Mouse (Mus musculus): ENCODE measurements around the gene Tiparp. TPM values are rescaled to one million over a fixed set of nuclear protein-coding genes. Genes with fewer than 3 reads are reported as not detected.

Gene Tiparp
- polyA plus RNA-seq, 1 experiment = 40.5 TPM

DNA sequence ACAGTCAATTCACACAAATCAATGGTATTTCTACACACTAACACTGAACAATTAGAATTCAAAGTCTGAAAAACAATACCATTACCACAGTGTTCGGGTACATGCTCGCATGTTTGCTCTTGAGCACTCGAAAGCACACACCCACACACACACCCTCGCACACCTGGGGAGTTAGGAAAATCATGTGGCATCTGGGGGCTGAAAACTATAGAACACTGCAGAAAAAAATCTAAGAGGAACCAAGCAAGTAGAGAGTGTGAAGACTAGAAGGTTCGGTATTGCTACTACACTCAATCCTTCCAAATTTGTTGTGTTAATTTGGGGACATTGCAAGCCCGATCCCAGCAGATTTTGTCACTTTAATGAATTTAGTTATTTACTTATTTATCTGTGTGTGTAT is 64.6 kb downstream of the Tiparp start:
- no peak for TF ChIP-seq POLR2A (IDR thresholded peaks at IDR 0.05; ENCODE audit: insufficient read depth, low read length)
- no peak for TF ChIP-seq CTCF (IDR thresholded peaks at IDR 0.05; ENCODE audit: low read depth, low read length)
- no peak for TF ChIP-seq EP300 (IDR thresholded peaks at IDR 0.05; ENCODE audit: insufficient read depth, low read depth, low read length)
- Histone ChIP-seq H3K27ac (ENCODE audit: insufficient read depth, low read length) (no peak overlapping the region), H3K27me3 (ENCODE audit: control insufficient read depth, insufficient read depth, low read length, poor library complexity, severe bottlenecking) (no peaks in the 10 kb centered on the region; the same call in 1 of the 2 replicates), H3K9me3 (replicated peaks; ENCODE audit: control insufficient read depth, insufficient read depth, low read length, poor library complexity, severe bottlenecking) (no peaks in the 10 kb centered on the region), H3K36me3 (ENCODE audit: control insufficient read depth, insufficient read depth, low read length, poor library complexity, severe bottlenecking) (no peaks in the 10 kb centered on the region), H3K4me1 (ENCODE audit: control insufficient read depth, insufficient read depth, low read length) (no peaks in the 10 kb centered on the region), H3K9ac (ENCODE audit: low read depth, poor library complexity, severe bottlenecking) (no peak overlapping the region), H3K4me3 (ENCODE audit: low read depth, low read length) (no peak overlapping the region)

DNA sequence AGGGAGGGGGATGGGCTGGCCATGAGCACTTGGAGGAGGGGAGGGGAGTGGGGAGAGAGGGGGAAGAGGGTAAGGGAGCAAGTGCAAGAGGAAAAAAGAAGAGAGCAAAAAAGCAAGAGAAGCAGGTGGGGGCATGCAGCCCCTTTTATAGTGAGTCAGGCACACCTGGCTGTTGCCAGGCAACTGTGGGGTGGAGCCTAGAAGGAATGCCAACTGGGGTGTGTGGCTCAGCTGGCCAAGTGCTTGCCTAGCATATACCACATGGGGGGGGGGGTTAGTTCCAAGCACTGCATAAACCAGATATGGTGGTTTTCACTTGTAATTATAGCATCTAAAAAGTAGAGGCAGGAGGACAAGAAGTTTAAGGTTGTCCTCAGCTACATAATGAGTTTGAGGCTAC is 66.3 kb downstream of the Tiparp start:
- no peak overlapping the region for H3K4me3 ChIP-seq (ENCODE audit: low read depth, low read length)
- H3K9me3 ChIP-seq (replicated peaks; ENCODE audit: control insufficient read depth, insufficient read depth, low read length, poor library complexity, severe bottlenecking) = no peaks in the 10 kb centered on the region
- no peaks in the 10 kb centered on the region for H3K4me1 ChIP-seq (ENCODE audit: control insufficient read depth, insufficient read depth, low read length)
- H3K36me3 ChIP-seq (ENCODE audit: control insufficient read depth, insufficient read depth, low read length, poor library complexity, severe bottlenecking) = no peaks in the 10 kb centered on the region
- TF ChIP-seq EP300 (IDR thresholded peaks at IDR 0.05; ENCODE audit: insufficient read depth, low read depth, low read length) = no peak
- TF ChIP-seq CTCF (IDR thresholded peaks at IDR 0.05; ENCODE audit: low read depth, low read length) = no peak
- TF ChIP-seq POLR2A (IDR thresholded peaks at IDR 0.05; ENCODE audit: insufficient read depth, low read length) = no peak
- no peak overlapping the region for H3K27ac ChIP-seq (ENCODE audit: insufficient read depth, low read length)
- H3K27me3 ChIP-seq (ENCODE audit: control insufficient read depth, insufficient read depth, low read length, poor library complexity, severe bottlenecking) = no peaks in the 10 kb centered on the region; the same call in 1 of the 2 replicates
- no peak overlapping the region for H3K9ac ChIP-seq (ENCODE audit: low read depth, poor library complexity, severe bottlenecking)

DNA sequence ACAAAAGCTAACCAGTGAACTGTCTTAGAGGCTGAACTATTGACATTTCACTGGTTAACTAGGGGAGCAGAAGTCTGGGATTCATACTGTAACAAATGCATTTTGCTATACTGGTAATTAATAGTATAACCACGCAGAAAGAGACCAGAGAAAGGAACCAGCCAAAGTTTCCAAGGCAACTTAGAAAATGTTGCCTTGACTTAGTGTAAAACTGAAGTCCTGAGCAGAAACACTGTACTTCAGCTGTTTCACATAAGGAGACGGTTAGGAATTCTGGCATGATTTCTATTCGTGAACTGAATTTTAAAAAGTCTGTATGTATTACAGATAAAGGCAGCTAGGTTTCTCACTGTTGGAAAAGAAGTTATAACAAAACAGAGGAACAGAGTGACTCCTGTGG is 67.0 kb downstream of the Tiparp start:
- Histone ChIP-seq H3K4me1 (ENCODE audit: control insufficient read depth, insufficient read depth, low read length) (no peaks in the 10 kb centered on the region), H3K36me3 (ENCODE audit: control insufficient read depth, insufficient read depth, low read length, poor library complexity, severe bottlenecking) (no peaks in the 10 kb centered on the region), H3K27ac (ENCODE audit: insufficient read depth, low read length) (no peak overlapping the region), H3K9ac (ENCODE audit: low read depth, poor library complexity, severe bottlenecking) (no peak overlapping the region), H3K27me3 (ENCODE audit: control insufficient read depth, insufficient read depth, low read length, poor library complexity, severe bottlenecking) (no peaks in the 10 kb centered on the region; the same call in 1 of the 2 replicates), H3K9me3 (replicated peaks; ENCODE audit: control insufficient read depth, insufficient read depth, low read length, poor library complexity, severe bottlenecking) (no peaks in the 10 kb centered on the region), H3K4me3 (ENCODE audit: low read depth, low read length) (no peak overlapping the region)
- TF ChIP-seq CTCF (IDR thresholded peaks at IDR 0.05; ENCODE audit: low read depth, low read length) (no peak), EP300 (IDR thresholded peaks at IDR 0.05; ENCODE audit: insufficient read depth, low read depth, low read length) (no peak), POLR2A (IDR thresholded peaks at IDR 0.05; ENCODE audit: insufficient read depth, low read length) (no peak)

DNA sequence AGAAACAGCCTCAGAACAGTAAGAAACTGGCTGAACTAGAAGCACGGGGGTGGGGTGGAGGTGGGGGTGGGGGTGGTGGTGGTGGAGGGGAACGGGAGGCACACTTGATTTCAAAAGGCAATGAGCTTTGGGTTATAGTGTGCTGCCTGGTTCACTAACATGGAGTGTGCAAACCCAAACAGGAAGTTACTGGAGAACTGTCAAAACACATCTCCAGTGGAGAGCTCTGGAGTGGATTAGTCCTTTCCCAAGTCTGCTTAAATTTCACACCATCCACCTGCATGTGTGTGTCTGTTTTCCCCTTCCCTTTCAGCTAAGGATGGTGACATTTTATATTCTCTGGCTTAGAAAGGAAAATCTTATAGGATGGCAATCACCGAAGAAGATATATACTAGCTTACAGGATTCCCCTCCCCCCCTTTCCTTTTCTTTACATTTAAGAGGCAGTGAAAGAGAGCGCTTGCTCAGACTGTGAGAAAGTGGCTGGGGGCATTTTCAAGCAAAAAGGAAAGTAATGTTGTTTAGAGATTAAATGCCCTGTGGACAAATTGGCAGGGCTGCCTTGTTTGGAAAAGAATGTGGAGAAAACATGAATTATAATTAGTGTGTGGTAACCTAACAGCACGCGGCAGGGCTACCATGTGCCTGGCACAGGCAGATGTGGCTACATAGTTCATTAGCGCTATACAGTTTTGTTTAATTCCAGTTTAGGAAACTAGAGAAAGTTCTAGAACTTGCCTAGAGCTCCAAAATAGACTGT is 70.0 kb downstream of the Tiparp start:
- Histone ChIP-seq H3K27ac (ENCODE audit: insufficient read depth, low read length) (no peak overlapping the region), H3K36me3 (ENCODE audit: control insufficient read depth, insufficient read depth, low read length, poor library complexity, severe bottlenecking) (no peaks in the 10 kb centered on the region), H3K9ac (ENCODE audit: low read depth, poor library complexity, severe bottlenecking) (no peak overlapping the region), H3K27me3 (ENCODE audit: control insufficient read depth, insufficient read depth, low read length, poor library complexity, severe bottlenecking) (no peaks in the 10 kb centered on the region), H3K4me3 (ENCODE audit: low read depth, low read length) (no peak overlapping the region), H3K9me3 (replicated peaks; ENCODE audit: control insufficient read depth, insufficient read depth, low read length, poor library complexity, severe bottlenecking) (0 out of 2 replicates have a peak, but pooled peaks cover 2% of the 10 kb centered on the region), H3K4me1 (ENCODE audit: control insufficient read depth, insufficient read depth, low read length) (no peaks in the 10 kb centered on the region)
- TF ChIP-seq EP300 (IDR thresholded peaks at IDR 0.05; ENCODE audit: insufficient read depth, low read depth, low read length) (no peak), POLR2A (IDR thresholded peaks at IDR 0.05; ENCODE audit: insufficient read depth, low read length) (no peak), CTCF (IDR thresholded peaks at IDR 0.05; ENCODE audit: low read depth, low read length) (no peak)

DNA sequence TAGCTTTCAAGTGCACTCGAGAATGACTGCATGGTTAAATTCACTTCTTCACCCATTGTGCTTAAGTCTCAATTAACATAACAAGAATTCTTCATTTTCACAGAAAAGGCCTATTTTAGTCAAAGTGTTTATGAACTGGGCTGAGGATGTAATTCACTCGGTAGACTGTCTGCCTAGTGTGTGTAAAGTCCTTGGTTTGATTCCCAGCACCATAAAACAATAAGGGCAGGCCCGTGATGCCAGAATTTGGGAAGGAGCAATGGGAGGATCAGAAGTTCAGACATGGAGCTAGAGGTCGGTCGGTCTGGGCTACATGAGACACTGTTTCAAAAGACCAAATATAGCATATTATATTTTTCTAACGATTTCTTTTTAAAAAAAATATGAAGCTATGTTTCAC is 70.9 kb downstream of the Tiparp start:
- no peaks in the 10 kb centered on the region for H3K27me3 ChIP-seq (ENCODE audit: control insufficient read depth, insufficient read depth, low read length, poor library complexity, severe bottlenecking)
- no peak overlapping the region for H3K27ac ChIP-seq (ENCODE audit: insufficient read depth, low read length)
- no peaks in the 10 kb centered on the region for H3K4me1 ChIP-seq (ENCODE audit: control insufficient read depth, insufficient read depth, low read length)
- H3K9ac ChIP-seq (ENCODE audit: low read depth, poor library complexity, severe bottlenecking) = no peak overlapping the region
- no peak overlapping the region for H3K4me3 ChIP-seq (ENCODE audit: low read depth, low read length)
- no peaks in the 10 kb centered on the region for H3K36me3 ChIP-seq (ENCODE audit: control insufficient read depth, insufficient read depth, low read length, poor library complexity, severe bottlenecking)
- 0 out of 2 replicates have a peak, but pooled peaks cover 2% of the 10 kb centered on the region for H3K9me3 ChIP-seq (replicated peaks; ENCODE audit: control insufficient read depth, insufficient read depth, low read length, poor library complexity, severe bottlenecking)
- TF ChIP-seq EP300 (IDR thresholded peaks at IDR 0.05; ENCODE audit: insufficient read depth, low read depth, low read length) (no peak), CTCF (IDR thresholded peaks at IDR 0.05; ENCODE audit: low read depth, low read length) (no peak), POLR2A (IDR thresholded peaks at IDR 0.05; ENCODE audit: insufficient read depth, low read length) (no peak)

DNA sequence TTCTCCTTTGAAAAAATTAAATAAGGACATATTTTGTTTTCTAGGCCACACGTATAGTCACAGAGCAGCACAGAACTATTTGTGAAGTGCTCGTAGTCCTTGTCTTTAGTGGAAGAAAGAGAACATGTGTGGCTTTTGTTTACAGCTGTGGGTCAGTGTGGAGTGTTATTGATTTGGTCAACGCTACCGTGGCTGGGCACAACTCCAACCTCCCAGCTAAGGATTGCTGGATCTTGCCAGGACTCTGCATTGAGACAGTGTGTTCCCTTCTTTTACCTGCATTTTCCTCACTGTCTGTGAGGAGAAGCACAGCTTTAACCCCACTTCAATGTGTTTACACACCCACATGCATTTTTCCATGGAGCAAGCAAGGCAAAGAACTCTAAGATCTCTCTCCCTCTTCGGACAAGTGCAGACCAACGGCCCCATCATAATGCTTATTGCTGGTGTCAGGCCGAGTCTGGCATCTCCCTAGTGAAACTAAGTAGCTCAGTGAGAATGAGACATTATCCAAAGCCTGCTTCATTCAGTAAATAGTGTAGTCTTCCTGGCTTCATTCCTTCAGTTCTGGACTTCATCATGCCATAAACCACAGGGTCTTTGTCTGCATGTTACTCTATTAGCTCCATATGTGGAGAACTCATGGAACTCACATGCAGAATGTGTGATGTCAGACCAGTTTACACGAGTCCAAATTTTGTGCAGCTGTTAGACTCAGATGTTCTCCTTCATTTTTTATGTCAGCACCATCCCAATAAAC is 73.3 kb downstream of the Tiparp start:
- H3K9ac ChIP-seq (ENCODE audit: low read depth, poor library complexity, severe bottlenecking) = no peak overlapping the region
- H3K27me3 ChIP-seq (ENCODE audit: control insufficient read depth, insufficient read depth, low read length, poor library complexity, severe bottlenecking) = no peaks in the 10 kb centered on the region
- H3K4me3 ChIP-seq (ENCODE audit: low read depth, low read length) = no peak overlapping the region
- no peaks in the 10 kb centered on the region for H3K36me3 ChIP-seq (ENCODE audit: control insufficient read depth, insufficient read depth, low read length, poor library complexity, severe bottlenecking)
- H3K4me1 ChIP-seq (ENCODE audit: control insufficient read depth, insufficient read depth, low read length) = no peaks in the 10 kb centered on the region
- no peak for TF ChIP-seq EP300 (IDR thresholded peaks at IDR 0.05; ENCODE audit: insufficient read depth, low read depth, low read length)
- no peak for TF ChIP-seq POLR2A (IDR thresholded peaks at IDR 0.05; ENCODE audit: insufficient read depth, low read length)
- TF ChIP-seq CTCF (IDR thresholded peaks at IDR 0.05; ENCODE audit: low read depth, low read length) = no peak
- H3K9me3 ChIP-seq (replicated peaks; ENCODE audit: control insufficient read depth, insufficient read depth, low read length, poor library complexity, severe bottlenecking) = 0 out of 2 replicates have a peak, but pooled peaks cover 2% of the 10 kb centered on the region
- no peak overlapping the region for H3K27ac ChIP-seq (ENCODE audit: insufficient read depth, low read length)
